Mouse (Mus musculus): ENCODE results near the gene Sipa1l3.

Gene Sipa1l3

DNA sequence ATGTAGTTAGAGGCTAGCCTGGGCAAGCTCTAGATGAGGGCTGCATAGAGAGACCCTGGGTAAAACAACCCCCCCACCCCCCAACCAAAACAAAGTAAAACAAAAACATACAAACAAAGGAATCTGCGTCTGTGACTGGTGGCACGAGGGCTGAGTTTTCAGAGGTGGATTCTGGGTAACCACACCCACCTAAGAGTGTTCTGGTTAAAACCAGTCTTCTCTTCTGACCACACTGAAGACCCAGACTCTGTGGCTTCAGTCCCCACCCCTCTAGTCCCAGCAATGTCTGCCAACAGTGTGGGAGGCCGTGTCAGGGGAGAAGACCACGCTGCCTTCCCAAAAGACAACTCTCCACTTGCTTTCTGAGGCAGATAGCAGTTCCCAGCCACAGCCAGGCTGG is 72.3 kb downstream of the Sipa1l3 start:
- DNase-seq (ENCODE audit: extremely low spot score), result no peak

- DNase-seq (ENCODE audit: extremely low spot score), result no peak
Measured at GRCm38 (mm10) chr7:29444527-29444926, 73.9 kb downstream of the Sipa1l3 start.

DNA sequence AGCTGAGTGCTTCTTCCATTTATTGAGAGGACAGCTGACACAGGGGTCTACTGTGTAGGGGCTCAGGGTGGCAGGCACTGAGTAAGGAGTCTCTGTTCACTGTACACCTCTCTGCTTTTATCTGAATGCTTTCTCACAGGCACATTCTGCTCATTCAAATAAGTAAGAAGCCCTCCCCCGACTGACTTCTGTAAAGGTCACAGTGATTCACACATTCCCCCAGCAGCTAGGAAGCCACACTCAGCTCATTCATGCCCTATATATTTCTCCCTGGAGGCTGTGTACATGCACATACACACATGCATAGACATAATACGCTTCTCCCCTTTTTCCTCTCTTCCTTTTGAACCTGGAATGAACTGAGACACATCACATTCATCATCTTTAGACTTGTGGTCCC is 74.4 kb downstream of the Sipa1l3 start:
- no peak for DNase-seq (ENCODE audit: extremely low spot score)

DNA sequence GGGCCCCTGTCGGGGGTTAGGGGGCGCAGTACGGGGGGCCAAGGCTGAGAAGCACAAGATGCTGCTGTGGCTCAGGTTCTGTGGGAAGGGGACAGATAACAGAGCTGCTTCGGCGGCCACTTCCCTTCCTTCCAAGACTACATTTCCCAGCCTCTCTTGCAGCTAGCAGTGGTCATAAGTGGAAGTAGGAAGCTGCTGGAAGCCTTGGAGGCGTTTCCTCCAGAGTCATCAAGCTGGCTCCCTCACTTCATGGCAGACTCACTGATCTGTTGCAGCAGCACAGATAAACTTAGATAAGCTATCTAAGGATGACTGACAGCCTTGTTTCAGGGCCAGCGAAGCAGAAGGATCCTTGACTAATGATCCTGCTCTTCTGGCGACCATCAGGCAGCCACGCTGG is 76.6 kb downstream of the Sipa1l3 start:
- DNase-seq (ENCODE audit: extremely low spot score), result no peak

DNA sequence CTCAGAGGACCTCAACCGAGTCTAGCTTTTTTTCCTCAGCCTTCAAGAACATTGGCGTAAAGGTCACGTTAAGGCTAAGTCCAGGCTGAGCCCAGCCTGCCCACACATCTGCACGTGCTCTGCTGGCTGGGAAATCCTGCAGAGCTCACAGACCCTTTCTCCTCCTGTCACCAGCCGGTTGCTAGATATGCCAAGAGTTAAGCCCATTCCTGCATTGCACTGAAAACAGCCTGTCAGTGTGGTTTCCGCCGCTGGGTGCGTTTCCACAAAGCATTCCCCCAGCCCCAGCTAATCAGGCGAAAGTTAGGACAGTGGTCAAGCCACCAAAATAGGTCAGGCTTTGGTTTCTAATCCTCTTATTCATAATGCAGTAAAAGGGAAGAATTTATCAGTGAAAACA is 77.3 kb downstream of the Sipa1l3 start:
- DNase-seq (ENCODE audit: extremely low spot score), result no peak

GRCm38 (mm10) chr7:29438655-29439282 is 79.7 kb downstream of the Sipa1l3 start:
- no peak for DNase-seq (ENCODE audit: extremely low spot score)

DNA sequence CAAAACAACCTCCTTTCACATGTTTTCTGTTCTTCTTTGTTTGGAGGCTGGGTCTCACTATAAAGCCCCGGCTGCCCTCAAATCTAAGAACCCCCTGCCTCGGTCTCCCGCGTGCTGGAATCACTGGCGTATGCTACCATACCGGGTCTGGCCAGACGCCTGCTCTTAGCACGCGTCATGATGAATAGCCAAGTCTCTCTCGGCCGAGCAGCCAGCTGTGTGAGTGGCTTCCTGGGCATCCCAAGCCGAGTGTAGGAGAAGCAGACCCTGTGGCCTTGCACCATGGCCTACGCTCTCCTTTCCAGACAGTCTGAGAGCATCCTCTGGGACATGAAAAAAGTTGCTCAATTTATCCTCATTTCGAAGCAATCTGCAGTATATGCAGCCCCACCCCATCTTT is 80.2 kb downstream of the Sipa1l3 start:
- DNase-seq (ENCODE audit: extremely low spot score), result no peak

- no peak for DNase-seq (ENCODE audit: extremely low spot score)
Measured at GRCm38 (mm10) chr7:29437072-29437471, 81.4 kb downstream of the Sipa1l3 start.

DNA sequence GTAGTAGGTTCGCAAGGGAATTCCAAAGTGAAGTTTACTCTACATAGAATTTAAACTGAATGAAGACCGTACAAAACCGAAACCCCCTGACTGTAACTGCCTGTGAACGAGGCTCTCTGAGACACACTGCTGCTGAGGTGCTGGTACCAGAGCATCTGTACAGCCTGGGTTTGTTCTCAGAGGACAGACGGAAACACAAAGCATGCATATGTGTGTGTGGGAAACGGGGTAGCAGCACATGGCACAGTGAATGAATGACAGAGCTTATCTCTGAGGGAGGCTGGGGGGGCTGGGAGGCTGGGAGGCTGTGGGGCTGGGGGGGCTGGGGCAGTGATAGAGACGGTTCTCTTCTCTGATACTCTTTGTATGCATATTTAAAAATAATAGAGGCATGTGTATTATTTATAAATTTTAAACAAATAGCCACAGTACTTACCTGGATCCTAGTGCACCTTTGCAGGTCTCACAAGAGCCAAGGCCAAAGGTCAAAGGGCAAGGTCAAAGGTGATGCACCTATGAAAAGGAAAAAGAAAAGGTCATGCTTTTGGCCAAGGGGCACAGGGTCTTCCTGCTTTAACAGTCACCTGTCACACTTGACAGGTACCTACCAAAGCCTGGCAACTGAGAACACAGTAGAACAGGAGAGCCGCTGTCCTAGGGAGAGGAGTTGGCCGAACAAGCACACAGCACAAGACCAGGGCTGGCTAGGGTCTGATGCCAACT is 84.0 kb downstream of the Sipa1l3 start:
- no peak for DNase-seq (ENCODE audit: extremely low spot score)

- DNase-seq (ENCODE audit: extremely low spot score), result no peak
Measured at GRCm38 (mm10) chr7:29433725-29434124, 84.7 kb downstream of the Sipa1l3 start.

GRCm38 (mm10) chr7:29432947-29433553 is 85.4 kb downstream of the Sipa1l3 start:
- no peak for DNase-seq (ENCODE audit: extremely low spot score)

DNA sequence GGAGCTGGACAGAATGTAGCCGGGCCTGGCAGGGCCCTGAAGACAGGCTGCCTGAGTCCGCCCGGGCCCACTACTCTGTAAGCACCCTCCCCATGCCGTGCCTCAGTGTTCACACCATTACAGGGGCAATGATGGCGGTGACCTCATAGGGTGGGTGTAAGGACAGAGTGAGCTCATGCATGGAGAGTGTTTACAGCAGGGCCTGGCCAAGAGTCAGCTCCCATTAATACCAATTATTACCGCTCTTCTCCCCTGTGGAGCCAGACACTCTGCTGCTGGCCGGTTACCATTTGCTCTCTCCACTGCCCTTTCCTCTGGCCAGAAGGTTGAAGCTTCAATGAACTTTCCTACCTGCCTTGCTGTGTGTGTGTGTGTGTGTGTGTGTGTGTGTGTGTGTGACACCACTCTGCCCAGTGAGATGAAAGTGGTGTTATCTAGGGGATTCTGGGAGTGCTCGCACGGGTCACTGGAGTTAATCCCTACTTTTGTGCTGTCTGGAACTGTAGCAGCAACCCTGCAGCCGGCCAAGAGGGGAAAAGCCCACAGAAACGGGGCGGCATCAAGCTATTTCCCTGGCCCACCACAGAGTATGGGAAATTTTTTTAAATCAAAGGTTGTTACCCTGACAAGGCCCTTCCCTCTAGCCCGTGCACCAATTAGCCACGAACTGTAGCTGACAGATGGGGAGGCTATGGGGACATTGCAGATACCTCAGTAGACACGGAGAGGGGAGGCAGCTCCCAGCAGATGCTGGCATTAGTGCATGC is 86.1 kb downstream of the Sipa1l3 start:
- no peak for DNase-seq (ENCODE audit: extremely low spot score)

DNA sequence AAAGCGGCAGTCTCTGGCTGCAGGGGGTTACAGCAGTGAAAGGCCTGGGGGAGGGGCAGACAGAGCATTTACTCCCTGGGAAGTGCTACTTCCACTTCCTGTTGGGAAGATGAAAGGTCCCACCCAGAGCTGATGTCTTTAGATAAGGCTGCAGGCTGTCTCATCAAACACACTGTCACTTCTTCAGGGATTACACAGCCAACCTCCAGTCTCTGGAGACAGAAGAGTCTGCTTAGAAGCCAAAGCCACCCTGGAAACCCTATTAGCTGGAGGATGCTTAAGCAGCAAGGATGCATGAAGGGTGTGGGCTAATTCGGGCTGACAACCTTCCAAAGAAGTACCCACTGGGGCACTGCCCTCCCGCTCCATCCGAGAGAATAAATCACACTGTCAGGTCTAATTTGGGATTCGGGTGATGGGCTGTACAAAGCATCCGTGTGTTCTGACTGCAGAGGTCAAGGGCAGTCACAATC is 87.7 kb downstream of the Sipa1l3 start:
- no peak for DNase-seq (ENCODE audit: extremely low spot score)

GRCm38 (mm10) chr7:29426056-29426455 is 92.4 kb downstream of the Sipa1l3 start:
- DNase-seq (ENCODE audit: extremely low spot score), result no peak

DNA sequence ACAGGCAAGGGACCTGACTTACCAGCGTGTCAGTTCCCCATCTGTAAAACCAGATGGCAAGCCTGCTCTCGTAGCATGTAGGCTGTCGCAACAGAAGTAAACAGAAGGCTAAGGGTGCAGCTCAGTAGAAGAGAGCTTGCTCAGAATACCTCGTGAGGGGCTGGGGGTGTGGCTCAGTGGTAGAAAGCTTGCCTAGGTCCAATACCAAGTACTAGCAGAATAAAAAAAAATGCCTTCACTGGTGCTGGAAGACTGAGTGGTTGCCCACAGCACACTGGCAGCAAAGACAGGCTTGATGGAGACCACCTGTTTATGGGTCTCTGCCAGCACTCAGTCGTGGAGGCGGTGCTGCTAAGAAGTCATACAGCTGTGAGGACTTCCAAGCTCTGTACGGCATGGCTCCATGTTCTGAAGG is 93.0 kb downstream of the Sipa1l3 start:
- DNase-seq (ENCODE audit: extremely low spot score), result no peak

DNA sequence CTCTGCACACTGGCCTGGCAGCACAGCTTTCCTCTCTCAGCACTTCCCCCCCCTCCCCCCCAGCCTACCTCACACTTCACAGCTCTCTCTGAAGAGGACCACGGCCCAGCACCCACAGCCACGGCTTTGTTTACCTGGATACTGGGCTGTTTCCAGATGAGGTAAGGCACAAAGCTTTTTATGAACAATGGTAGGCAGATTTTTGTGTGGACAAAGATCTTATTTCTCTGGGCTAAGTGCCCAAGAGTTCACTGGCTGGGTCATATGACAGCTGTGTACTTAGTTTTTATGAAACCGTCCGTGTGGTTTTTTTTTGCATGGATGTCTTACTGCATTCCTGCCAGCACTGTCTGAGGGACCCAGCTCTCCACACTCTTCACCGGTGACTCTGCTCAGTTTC is 93.8 kb downstream of the Sipa1l3 start:
- no peak for DNase-seq (ENCODE audit: extremely low spot score)

DNA sequence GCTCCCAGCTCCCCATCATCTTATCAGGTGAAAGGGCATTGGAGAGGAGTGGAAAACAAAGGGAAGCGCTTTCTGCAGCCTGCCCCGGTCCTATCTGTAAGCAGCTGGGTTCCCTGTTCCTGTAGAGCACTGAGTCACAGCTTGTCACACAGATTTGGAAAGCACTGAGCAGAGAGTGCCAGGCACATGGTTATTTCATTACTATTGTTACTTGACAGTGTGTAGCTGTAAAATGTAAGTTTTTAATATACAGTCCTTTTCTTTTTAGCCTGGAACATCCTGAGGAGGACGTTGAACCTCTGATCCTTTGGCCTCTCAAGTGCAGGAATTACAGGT is 96.6 kb downstream of the Sipa1l3 start:
- no peak for DNase-seq (ENCODE audit: extremely low spot score)

- DNase-seq (ENCODE audit: extremely low spot score), result no peak
Measured at GRCm38 (mm10) chr7:29421240-29421908, 97.1 kb downstream of the Sipa1l3 start.

- DNase-seq (ENCODE audit: extremely low spot score), result no peak
Measured at GRCm38 (mm10) chr7:29419836-29420235, 98.6 kb downstream of the Sipa1l3 start.

- DNase-seq (ENCODE audit: extremely low spot score), result no peak
Measured at GRCm38 (mm10) chr7:29418231-29418630, 100.2 kb downstream of the Sipa1l3 start.

DNA sequence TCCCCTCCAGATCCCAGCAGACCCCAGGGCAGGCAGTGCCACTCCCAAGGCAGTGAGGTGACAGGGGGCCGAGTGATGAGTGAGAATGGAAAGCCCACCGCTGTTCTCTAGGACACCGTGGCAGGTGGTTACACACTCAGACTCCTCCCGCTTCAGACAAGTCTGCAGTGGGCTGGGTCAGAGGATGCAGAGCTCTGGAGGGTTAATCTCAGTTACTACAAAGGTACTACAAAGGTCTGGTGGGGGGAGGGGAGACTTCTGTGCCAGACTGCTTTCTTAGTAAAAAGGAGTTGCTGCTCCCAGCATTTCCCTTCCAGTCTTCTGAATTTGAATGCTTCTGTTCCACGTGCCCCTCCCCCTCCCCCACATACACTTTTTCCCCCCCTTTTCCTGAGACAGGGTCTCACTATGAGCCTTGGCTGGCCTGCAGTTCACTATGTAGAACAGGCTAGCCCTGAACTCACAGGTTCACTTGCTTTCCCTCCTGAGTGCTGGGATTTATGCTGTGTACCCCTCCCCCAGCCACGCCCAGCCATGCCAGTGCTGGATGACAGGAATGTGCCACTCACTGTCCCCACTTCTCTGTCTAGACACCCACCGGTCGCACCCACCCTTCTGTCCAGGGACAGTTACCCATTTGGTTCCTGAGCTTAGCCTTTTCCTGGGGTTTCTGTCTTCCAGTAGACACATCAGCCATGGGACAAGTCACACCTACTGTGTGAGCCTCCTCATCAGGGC is 100.9 kb downstream of the Sipa1l3 start:
- no peak for DNase-seq (ENCODE audit: extremely low spot score)

All from embryo, embryonic 9.5 days (tissue).